Mouse (Mus musculus): ENCODE results near the gene Nhp2.
"Not testable (repeated sequence)": the region's sequence is repeated elsewhere in the genome, so short reads cannot be mapped to it uniquely, and the experiment has no call there.

The Nhp2 gene

GRCm38 (mm10) chr11:51606447-51607095, 13.0 kb upstream of the Nhp2 start, which contains the start of gene Hnrnpab:
Hnrnpab (minus strand) TSS chr11:51606847.
- peak; percentile 93 for DNase-seq (ENCODE audit: low spot score)

- no peak for DNase-seq (ENCODE audit: low spot score)
Measured at GRCm38 (mm10) chr11:51607096-51607738, 12.3 kb upstream of the Nhp2 start.

- DNase-seq (ENCODE audit: low spot score) = no peak
Measured at GRCm38 (mm10) chr11:51609266-51609909, 10.1 kb upstream of the Nhp2 start.

DNA sequence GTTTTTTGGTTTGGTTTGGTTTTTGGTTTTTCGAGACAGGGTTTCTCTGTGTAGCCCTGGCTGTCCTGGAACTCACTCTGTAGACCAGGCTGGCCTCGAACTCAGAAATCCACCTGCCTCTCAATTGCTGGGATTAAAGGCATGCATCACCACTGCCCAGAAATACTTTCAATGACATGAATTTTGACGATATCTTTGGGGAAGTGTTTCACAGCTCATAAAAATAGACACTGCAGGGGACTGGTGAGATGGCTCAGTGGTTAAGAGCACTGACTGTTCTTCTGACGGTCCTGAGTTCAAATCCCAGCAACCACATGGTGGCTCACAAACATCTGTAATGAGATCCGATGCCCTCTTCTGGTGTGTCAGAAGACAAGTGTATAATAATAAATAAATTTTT, 9.6 kb upstream of the Nhp2 start:
- DNase-seq (ENCODE audit: low spot score) = not testable (repeated sequence)

DNA sequence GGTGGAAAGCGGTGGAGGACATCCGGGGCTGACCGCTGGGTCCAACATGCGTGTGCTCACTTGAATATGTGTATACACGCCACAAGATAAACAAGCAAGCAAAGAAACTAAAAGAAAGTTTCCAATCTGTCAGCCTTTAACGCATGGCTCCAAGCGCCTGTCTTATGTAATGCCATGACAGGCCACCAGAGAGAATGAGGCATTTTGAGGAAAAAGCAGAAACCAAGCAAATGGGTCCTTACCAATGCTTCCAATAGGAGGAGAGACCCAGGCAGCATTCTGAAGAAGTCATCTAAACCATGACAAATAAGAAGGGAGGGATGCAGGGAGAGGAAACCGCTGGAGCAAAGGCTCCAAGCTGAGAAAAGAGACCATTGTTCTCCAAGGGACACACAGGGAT, 5.3 kb upstream of the Nhp2 start:
- no peak for DNase-seq (ENCODE audit: low spot score)

DNA sequence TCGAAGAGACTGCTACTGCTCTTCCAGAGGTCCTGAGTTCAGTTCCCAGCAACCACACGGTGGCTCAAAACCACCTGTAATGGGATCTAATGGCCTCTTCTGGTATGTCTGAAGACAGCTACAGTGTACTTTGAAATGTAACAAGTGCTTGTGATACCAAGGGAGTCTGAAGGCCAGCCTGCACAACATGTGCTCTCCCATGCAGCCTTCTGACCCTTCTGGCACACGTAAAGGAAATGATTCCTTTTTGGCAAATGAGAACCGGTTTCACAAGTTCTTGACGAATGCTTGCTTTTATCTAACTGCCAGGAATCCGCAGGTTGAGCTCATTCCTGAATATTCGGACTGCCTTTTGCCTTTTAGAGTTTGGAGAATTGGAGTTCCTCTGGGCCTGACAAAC, 4.4 kb upstream of the Nhp2 start:
- DNase-seq (ENCODE audit: low spot score) = no peak

DNA sequence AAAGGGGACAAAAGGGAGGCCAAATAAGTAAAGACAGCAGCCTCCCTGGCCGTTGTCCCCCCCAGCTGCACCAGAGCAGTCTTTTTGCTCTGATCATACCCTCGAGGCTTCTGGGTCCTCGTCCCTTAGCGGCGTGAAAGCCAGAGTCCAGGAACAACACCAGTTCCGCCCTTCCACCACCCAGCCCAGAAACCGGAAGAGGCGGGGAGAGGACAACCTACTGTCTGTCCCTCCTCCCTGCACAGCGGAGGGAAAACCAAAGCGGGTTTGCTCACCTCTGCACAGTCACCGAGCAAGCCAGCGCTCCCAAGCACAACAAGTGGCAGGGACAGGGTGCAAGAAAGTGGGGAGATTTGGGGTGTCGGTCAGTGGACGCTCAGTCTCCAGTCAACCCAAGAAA, 3.9 kb upstream of the Nhp2 start:
- DNase-seq (ENCODE audit: low spot score) = no peak

GRCm38 (mm10) chr11:51616113-51616512, 3.4 kb upstream of the Nhp2 start:
- DNase-seq (ENCODE audit: low spot score) = not testable (repeated sequence)

GRCm38 (mm10) chr11:51617693-51618092, 1.8 kb upstream of the Nhp2 start:
- DNase-seq (ENCODE audit: low spot score) = no peak

DNA sequence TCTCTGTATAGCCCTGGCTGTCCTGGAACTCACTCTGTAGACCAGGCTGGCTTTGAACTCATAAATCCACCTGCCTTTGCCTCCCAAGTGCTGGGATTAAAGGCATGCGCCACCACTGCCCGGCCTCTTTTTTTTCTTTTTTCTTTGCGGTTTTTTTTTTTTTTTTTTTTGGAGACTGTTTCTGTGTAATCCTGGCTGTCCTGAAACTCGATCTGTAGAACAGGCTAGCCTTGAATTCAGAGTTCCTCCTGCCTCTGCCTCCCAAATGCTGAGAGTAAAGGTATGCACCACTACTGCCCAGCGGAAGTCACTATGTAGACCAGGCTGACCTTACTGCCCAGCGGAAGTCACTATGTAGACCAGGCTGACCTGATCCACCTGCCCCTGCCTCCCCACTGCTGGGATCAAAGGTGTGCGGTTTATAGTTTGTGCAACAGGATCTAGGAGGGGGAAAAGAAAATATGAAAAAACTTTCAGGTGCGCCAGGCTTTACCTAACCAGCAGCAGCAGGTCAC, 584 bp upstream of the Nhp2 start:
- DNase-seq (ENCODE audit: low spot score) = no peak

- no peak for DNase-seq (ENCODE audit: low spot score)
Measured at GRCm38 (mm10) chr11:51620084-51620483, 549 bp downstream of the Nhp2 start.

- DNase-seq (ENCODE audit: low spot score) = no peak
Measured at GRCm38 (mm10) chr11:51621776-51622175, 2.2 kb downstream of the Nhp2 start.

DNA sequence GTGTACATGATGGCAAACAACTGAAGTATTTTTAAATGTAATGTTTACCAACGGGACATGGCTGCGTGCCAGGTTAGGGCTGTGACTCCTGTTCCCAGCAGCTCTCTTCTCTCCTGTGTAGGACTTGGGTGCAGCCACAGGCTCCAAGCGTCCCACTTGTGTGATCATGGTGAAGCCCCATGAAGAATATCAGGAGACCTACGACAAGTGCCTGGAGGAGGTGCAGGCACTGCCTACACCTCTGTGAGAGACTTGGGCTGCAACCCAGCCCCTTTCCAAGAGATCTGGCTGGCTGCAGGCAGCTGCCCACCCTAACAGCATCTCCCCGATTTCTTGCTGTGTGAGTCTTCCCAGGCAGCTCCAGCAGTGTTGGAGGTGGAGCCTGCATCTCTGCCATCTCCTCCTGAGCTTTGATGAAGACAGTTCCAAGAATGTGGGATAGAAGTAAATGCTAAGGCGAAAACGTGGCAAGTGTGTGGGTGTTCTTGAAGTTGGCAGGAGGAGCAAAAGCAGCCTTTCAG, 3.5 kb downstream of the Nhp2 start:
- no peak for DNase-seq (ENCODE audit: low spot score)

DNA sequence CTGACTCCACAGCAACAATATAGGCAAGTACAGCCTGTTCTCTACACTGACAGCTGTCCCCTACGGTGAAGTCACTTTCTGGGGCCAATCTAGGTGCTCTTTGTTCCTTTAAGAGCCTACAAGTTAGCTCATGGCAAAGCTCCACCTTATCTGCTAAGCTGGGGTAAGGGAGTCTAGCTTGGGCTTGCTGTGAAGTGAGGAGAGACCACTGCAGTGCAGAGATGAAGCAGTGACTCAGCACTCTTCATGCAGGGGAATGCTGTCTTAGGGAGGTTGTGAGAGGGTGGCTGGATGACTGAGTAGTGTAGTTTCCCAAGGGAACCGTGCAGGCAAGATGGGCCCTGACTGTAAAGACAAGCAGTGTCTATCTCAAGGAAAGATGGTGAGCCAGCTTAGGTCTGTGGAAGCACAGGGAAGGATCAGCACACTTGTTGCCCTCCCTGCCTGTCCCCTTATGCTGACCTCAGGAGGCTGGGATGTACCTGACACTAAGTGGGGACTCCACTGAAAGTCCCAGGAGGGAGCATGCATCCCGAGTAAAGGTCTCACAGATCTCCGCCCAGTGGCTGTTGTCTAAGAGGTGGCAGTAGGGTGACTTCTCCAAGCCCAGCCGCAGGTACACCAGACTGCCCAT, 5.8 kb downstream of the Nhp2 start:
- no peak for DNase-seq (ENCODE audit: low spot score)

DNA sequence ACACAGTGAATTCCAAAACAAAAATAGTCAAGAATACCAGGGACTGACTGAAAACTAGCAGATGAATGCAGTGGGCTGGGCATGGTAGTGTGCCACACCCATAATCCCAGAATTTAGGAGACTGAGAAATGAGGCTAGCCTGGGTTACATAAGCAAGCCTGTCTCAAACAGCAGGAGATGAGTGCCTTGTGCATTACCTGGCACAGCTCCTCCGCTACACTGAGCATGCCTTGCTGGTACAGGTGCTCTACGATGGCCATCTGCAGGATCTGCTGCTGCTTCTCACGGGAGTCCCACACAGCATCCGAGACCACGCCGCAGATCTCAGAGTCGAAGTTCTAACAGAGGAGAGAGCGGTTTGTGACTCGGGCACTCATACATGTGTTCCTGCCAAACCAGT, 7.9 kb downstream of the Nhp2 start:
- DNase-seq (ENCODE audit: low spot score) = no peak

GRCm38 (mm10) chr11:51627907-51628306, 8.4 kb downstream of the Nhp2 start:
- DNase-seq (ENCODE audit: low spot score) = no peak

DNA sequence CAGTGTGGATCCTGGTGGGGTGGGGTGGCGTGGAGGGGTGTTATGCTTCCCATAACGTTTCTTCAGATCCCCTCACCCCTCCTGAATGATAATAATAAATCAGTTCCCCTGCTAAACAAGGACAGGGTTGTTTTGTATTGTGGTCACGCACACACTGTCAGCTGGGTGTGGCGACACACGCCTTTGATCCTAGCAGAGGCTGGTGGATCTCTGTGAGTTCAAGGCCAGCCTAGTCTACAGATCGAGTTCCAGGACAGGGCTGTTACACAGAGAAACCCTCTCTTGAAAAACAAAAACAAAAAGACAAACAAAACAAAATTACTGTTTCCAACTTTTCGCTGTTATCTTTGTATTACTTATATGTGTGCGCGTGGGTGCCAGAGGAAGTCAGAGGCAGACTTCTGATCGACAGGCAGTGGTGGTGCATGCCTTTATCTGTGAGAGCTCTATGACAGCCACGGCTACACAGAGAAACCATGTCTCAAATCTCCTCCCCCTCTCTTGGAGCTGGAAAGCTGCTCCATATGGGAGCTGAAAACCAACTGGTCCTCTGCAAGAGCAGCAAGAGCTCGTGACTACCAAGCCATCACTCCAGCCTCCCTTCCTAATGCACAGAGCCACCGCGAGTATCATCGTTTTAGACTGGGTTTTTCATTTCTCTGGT, 10.2 kb downstream of the Nhp2 start:
- DNase-seq (ENCODE audit: low spot score) = no peak

- DNase-seq (ENCODE audit: low spot score) = no peak
Measured at GRCm38 (mm10) chr11:51632130-51632753, 12.7 kb downstream of the Nhp2 start.

- not testable (repeated sequence) for DNase-seq (ENCODE audit: low spot score)
Measured at GRCm38 (mm10) chr11:51633200-51633599, 13.7 kb downstream of the Nhp2 start.

- DNase-seq (ENCODE audit: low spot score) = no peak
Measured at GRCm38 (mm10) chr11:51633721-51634120, 14.2 kb downstream of the Nhp2 start.

GRCm38 (mm10) chr11:51635127-51635524, 15.6 kb downstream of the Nhp2 start:
- DNase-seq (ENCODE audit: low spot score) = no peak
